Mouse (Mus musculus) neural tube, embryonic 15.5 days (tissue): ENCODE measurements around the gene Tmem229b. TPM values are rescaled to one million over a fixed set of nuclear protein-coding genes. Genes with fewer than 3 reads are reported as not detected.

Experiments used
- ATAC-seq: fragments of 200-750 bp; cut with Nextera tagmentation; 2 replicates; pipeline ENCODE4 v1.8.0; 2017; ENCODE audit warnings: mild to moderate bottlenecking, moderate TSS enrichment, moderate library complexity; ENCODE audit not compliant: low FRiP score
- H3K27ac ChIP-seq: fragments of 300-500 bp; sonication (generic); replicated peaks from 2 replicates; pipeline ENCODE4 v1.5.1; 2015; ENCODE audit warnings: mild to moderate bottlenecking, inconsistent platforms
- H3K27me3 ChIP-seq: fragments of 300-500 bp; sonication (generic); replicated peaks from 2 replicates; pipeline ENCODE4 v1.6.1; 2015; ENCODE audit warnings: inconsistent platforms
- H3K36me3 ChIP-seq: fragments of 300-500 bp; sonication (generic); 2 replicates; pipeline ENCODE4 v1.6.1; 2015; ENCODE audit warnings: inconsistent platforms
- H3K4me1 ChIP-seq: fragments of 300-500 bp; sonication (generic); 2 replicates; pipeline ENCODE4 v1.6.1; 2015; ENCODE audit warnings: inconsistent platforms
- H3K4me2 ChIP-seq: fragments of 300-500 bp; sonication (generic); 2 replicates; pipeline ENCODE4 v1.6.1; 2015; ENCODE audit warnings: inconsistent platforms, mild to moderate bottlenecking, moderate library complexity
- H3K4me3 ChIP-seq: fragments of 300-500 bp; sonication (generic); replicated peaks from 2 replicates; pipeline ENCODE4 v1.5.1; 2015; ENCODE audit warnings: mild to moderate bottlenecking, inconsistent platforms
- H3K9ac ChIP-seq: fragments of 300-500 bp; sonication (generic); replicated peaks from 2 replicates; pipeline ENCODE4 v1.6.1; 2015; ENCODE audit warnings: mild to moderate bottlenecking, inconsistent platforms
- H3K9me3 ChIP-seq: fragments of 300-500 bp; sonication (generic); replicated peaks from 2 replicates; pipeline ENCODE4 v1.6.1; 2016; ENCODE audit warnings: inconsistent platforms
- WGBS: fragments of 180-500 bp; shearing (Covaris S2); methylation state at CpG from one replicate; pipeline ENCODE4 v1.1.7; 2015; ENCODE audit warnings: mixed read lengths; 5-methylcytosine and 5-hydroxymethylcytosine counted together
- polyA plus RNA-seq: library from polyadenylated mRNA; unstranded; fragments of >200 nt; fragmentation: Nextera tagmentation; extraction: Ambion mirVana; gene quantifications from 2 replicates; pipeline ENCODE4 v1.2.1, GENCODE M21; 2015

The Tmem229b gene
- polyA plus RNA-seq, 1 experiment from 2014 or later = 65.9 TPM

DNA sequence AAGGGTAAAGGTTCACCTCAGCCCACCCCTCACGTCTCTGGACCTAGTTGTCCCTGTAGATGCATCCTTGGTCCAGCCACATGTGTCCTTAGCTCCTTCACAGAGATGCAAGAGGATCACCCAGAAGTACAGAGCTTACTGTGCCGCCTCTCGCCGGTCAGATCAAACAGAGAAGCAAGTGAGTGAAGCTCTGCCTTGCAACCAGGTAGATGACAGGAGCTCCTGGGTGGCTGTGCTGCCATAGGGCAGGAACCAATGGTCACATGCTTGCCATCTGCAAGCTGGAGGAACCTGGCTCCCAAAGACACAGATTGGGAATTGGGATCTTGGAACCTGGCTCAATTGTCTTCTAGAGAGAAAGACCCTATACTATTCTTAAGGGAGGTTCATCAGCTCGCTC lies 2.0 kb downstream of the Tmem229b start:
- H3K9ac ChIP-seq = no peak overlapping the region
- no peaks in the 10 kb centered on the region for H3K36me3 ChIP-seq
- H3K27me3 ChIP-seq = no peaks in the 10 kb centered on the region
- WGBS = 87% methylated on average over 5 of the region's 5 CpGs
- peak overlapping the region; percentile 96; the same call in 1 of the 2 replicates for H3K4me3 ChIP-seq
- H3K4me2 ChIP-seq = peak overlapping the region; percentile 94
- no peak for ATAC-seq
- H3K4me1 ChIP-seq = peaks cover 29% of the 10 kb centered on the region
- no peak overlapping the region for H3K27ac ChIP-seq
- no peaks in the 10 kb centered on the region for H3K9me3 ChIP-seq

DNA sequence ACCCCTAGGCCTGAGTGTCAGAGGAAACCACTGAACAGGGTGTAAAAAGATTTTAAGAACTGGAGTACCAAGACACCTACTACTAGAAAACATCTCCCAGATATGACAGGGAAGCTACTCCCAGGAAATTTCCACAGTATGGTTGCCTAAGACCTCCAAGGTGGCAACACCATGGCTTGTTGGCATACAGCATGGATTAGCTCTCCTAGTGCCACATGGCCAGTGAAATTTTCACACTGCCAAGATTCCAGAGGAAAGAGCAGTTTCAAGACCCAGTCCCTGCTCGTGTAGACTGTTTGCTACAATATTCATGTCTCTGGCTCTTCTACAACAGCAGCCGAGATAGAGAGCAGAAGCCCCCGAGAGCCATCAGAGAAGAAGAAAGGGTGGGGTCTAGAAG lies 4.4 kb downstream of the Tmem229b start:
- no peak overlapping the region for H3K27ac ChIP-seq
- no peaks in the 10 kb centered on the region for H3K27me3 ChIP-seq
- no peaks in the 10 kb centered on the region for H3K9me3 ChIP-seq
- WGBS = 88% methylated on average over 3 of the region's 3 CpGs
- ATAC-seq = no peak
- H3K4me1 ChIP-seq = peaks cover 27% of the 10 kb centered on the region
- H3K9ac ChIP-seq = no peak overlapping the region
- 0 out of 2 replicates have a peak, but pooled peaks cover 4% of the 10 kb centered on the region for H3K36me3 ChIP-seq
- H3K4me3 ChIP-seq = no peak overlapping the region
- H3K4me2 ChIP-seq = no peak overlapping the region

GRCm38 (mm10) chr12:79002406-79002805 lies 5.0 kb downstream of the Tmem229b start:
- WGBS = 92% methylated on average over 5 of the region's 5 CpGs
- H3K4me1 ChIP-seq = peaks cover 22% of the 10 kb centered on the region
- no peak for ATAC-seq
- no peak overlapping the region for H3K4me3 ChIP-seq
- H3K36me3 ChIP-seq = 0 out of 2 replicates have a peak, but pooled peaks cover 4% of the 10 kb centered on the region
- no peak overlapping the region for H3K4me2 ChIP-seq
- H3K9ac ChIP-seq = no peak overlapping the region
- no peaks in the 10 kb centered on the region for H3K9me3 ChIP-seq
- no peak overlapping the region for H3K27ac ChIP-seq
- H3K27me3 ChIP-seq = no peaks in the 10 kb centered on the region

DNA sequence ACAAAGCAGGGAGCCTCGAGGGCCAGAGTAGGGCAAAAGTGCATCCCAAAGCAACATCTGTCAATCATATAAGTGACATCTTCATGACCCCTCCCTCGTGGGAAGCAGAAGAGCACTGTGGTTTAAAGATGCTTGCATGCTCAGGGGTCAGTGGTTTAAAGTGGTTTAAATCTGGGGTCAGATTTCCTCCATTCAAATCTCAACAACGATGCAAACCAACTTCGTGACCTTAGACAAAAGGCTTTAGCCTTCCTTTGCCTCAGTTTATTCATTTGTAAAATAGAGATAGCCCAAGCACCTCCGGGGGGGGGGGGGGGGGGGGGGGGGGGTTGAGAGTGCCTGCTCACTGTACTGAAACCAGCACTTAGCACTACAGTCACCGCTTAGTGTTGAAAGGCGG lies 10.7 kb downstream of the Tmem229b start:
- 0 out of 2 replicates have a peak, but pooled peaks cover 4% of the 10 kb centered on the region for H3K36me3 ChIP-seq
- no peak for ATAC-seq
- 12% methylated on average over 6 of the region's 7 CpGs for WGBS

DNA sequence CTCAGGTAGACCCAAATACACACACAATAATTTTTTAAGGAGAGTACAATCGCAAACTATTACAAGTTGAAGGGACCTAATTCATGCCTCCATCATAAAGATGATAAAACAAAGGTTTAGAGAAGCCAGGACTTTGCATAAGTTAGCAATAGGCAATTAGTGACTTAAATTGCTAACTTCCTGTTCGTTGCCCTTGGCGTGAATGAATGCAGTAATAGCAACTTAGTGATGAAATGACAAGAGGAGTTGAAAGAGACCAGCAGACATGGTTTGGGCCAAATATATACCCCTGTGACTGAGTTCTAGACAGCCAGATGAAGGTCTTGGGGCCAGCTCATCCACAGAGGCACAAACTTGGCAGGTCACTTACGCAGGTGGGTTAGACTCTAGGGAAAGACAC lies 11.2 kb downstream of the Tmem229b start:
- no peak for ATAC-seq
- WGBS = 76% methylated on average over 4 of the region's 4 CpGs
- Histone ChIP-seq H3K9ac (no peak overlapping the region), H3K4me1 (no peaks in the 10 kb centered on the region), H3K4me2 (no peak overlapping the region), H3K9me3 (no peaks in the 10 kb centered on the region), H3K27ac (no peak overlapping the region), H3K4me3 (no peak overlapping the region), H3K27me3 (no peaks in the 10 kb centered on the region), H3K36me3 (0 out of 2 replicates have a peak, but pooled peaks cover 4% of the 10 kb centered on the region)

More for the DNA sequence above, 10.7 kb downstream of the Tmem229b start:
- Histone ChIP-seq H3K4me2 (no peak overlapping the region), H3K4me1 (no peaks in the 10 kb centered on the region), H3K4me3 (no peak overlapping the region), H3K9me3 (no peaks in the 10 kb centered on the region), H3K27me3 (no peaks in the 10 kb centered on the region), H3K9ac (no peak overlapping the region), H3K27ac (no peak overlapping the region)

DNA sequence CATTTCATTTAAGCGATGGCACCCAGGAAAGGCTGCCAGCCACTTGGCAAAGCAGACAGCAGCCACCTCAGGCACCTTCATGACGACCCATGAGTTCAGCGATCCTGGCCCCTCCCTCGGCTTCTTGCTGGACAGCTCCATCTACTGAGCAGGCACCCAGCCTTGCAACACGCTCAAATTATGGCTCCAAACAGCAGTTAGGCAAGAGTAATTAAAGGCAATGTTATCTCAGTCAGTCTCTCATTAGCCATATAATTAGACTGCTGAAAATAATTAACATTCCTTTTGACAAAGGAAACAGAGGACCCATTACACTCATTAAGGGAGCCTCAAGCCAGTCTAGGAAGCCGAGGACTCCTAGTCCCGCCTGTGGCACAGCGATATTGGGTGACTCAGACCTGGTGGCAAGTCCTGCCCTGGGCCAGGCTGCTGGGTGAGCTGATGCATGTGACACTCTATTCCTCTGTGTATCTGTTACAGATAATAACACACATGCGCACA lies 19.8 kb downstream of the Tmem229b start:
- no peak overlapping the region for H3K4me2 ChIP-seq
- ATAC-seq = peak; percentile 80
- no peak overlapping the region for H3K4me3 ChIP-seq
- H3K9ac ChIP-seq = no peak overlapping the region
- no peaks in the 10 kb centered on the region for H3K9me3 ChIP-seq
- H3K27me3 ChIP-seq = no peaks in the 10 kb centered on the region
- WGBS = 28% methylated on average over 9 of the region's 9 CpGs
- H3K4me1 ChIP-seq = peaks cover 28% of the 10 kb centered on the region
- H3K36me3 ChIP-seq = no peaks in the 10 kb centered on the region
- peak overlapping the region; percentile 61 for H3K27ac ChIP-seq

GRCm38 (mm10) chr12:78984035-78984432 lies 23.4 kb downstream of the Tmem229b start:
- no peak overlapping the region for H3K4me2 ChIP-seq
- no peak overlapping the region for H3K9ac ChIP-seq
- no peaks in the 10 kb centered on the region for H3K27me3 ChIP-seq
- peaks cover 28% of the 10 kb centered on the region for H3K4me1 ChIP-seq
- peak; percentile 25; the same call in 1 of the 2 replicates for ATAC-seq
- H3K36me3 ChIP-seq = no peaks in the 10 kb centered on the region
- H3K27ac ChIP-seq = no peak overlapping the region
- 42% methylated on average over 3 of the region's 3 CpGs for WGBS
- no peaks in the 10 kb centered on the region for H3K9me3 ChIP-seq
- H3K4me3 ChIP-seq = no peak overlapping the region

DNA sequence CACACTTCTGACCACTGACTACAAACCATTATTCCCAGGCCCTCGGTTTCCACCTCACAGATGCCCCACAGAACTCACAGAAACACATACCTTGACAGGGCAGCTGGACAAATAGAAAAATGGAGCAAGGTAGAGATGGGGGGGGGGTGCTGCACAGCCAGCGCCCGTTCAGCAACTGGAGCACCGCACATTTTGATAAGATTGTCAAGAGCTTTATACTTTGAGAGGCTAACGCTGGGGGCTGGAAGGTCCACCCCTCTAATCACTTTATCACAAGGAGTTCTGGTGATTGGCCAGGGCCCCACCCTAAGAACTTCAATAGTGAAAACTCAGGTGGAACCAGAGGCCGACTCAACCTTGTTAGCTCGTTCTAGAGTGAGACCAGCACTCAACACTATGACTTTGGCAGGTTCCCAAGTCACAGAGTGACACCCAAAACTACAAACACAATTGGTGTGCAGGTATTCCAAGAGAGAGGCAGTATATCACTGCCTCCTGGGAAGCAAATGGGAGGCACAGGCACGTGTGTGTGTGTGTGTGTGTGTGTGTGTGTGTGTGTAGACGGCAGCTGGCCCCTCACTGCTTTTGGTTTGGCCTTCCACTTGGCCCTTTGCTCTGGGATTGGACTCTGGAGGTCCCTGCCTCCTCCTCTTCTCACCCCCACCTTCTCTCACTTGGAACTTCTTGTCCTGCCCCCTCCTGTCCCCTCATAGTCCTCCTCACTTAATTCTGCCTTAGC lies 24.0 kb downstream of the Tmem229b start:
- H3K27ac ChIP-seq = no peak overlapping the region
- WGBS = 70% methylated on average over 9 of the region's 9 CpGs
- 0 out of 2 replicates have a peak, but pooled peaks have one; percentile 5 for ATAC-seq
- no peaks in the 10 kb centered on the region for H3K27me3 ChIP-seq
- peaks cover 27% of the 10 kb centered on the region for H3K4me1 ChIP-seq
- no peak overlapping the region for H3K4me3 ChIP-seq
- H3K36me3 ChIP-seq = no peaks in the 10 kb centered on the region
- H3K9ac ChIP-seq = no peak overlapping the region
- H3K9me3 ChIP-seq = no peaks in the 10 kb centered on the region
- H3K4me2 ChIP-seq = no peak overlapping the region

- Histone ChIP-seq H3K9me3 (no peaks in the 10 kb centered on the region), H3K27ac (no peak overlapping the region), H3K27me3 (no peaks in the 10 kb centered on the region), H3K36me3 (peaks cover 5% of the 10 kb centered on the region), H3K4me1 (peaks cover 14% of the 10 kb centered on the region), H3K4me2 (no peak overlapping the region), H3K9ac (no peak overlapping the region), H3K4me3 (no peak overlapping the region)
- no peak for ATAC-seq
- 73% methylated on average over 9 of the region's 9 CpGs for WGBS
These were observed 25.2 kb downstream of the Tmem229b start for GRCm38 (mm10) chr12:78981938-78982825.

DNA sequence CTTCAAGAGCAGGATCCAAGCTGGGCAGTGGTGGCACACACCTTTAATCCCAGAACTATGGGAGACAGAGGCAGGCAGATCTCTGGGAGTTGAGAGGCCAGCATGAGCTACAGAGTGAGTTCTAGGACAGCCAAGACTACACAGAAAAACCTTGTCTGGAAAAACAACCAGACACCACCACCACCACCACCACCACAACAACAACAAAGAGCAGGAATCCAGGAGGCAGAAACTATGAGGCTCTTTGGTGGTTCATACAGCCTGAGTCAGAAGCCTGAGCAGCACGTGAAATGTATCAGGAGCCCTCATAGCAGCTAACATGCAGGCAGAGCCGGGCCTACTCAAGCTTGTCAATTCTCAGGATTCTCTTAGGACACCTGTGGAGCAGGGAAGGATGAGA lies 26.3 kb downstream of the Tmem229b start:
- H3K9me3 ChIP-seq = no peaks in the 10 kb centered on the region
- H3K36me3 ChIP-seq = peaks cover 8% of the 10 kb centered on the region
- H3K27me3 ChIP-seq = no peaks in the 10 kb centered on the region
- 77% methylated on average over 2 of the region's 2 CpGs for WGBS
- peaks cover 14% of the 10 kb centered on the region for H3K4me1 ChIP-seq
- H3K4me2 ChIP-seq = no peak overlapping the region
- H3K9ac ChIP-seq = no peak overlapping the region
- no peak overlapping the region for H3K27ac ChIP-seq
- ATAC-seq = no peak
- no peak overlapping the region for H3K4me3 ChIP-seq

DNA sequence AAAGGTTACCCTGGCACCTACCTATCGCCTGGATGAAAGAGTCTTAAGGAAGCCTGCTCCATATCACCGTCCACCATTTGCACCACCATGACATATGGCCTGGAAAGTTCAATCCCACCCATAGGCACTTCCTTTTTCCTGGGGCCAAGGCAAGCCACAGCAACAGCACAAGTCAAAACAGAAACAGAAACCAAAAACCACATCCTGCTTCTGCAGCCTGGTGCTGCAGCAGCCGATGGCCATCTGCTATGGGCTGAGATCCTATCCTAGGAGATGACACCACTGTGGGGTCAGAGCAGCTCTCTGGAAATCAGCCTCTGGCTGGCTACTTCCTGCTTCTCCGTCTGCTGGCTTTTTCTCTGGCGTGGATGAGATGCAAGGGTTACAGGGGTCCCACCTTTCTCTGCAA lies 26.7 kb downstream of the Tmem229b start:
- 81% methylated on average over 5 of the region's 5 CpGs for WGBS
- H3K4me3 ChIP-seq = no peak overlapping the region
- H3K4me1 ChIP-seq = peaks cover 14% of the 10 kb centered on the region
- H3K36me3 ChIP-seq = peaks cover 8% of the 10 kb centered on the region
- H3K4me2 ChIP-seq = no peak overlapping the region
- H3K27ac ChIP-seq = no peak overlapping the region
- no peaks in the 10 kb centered on the region for H3K9me3 ChIP-seq
- H3K27me3 ChIP-seq = no peaks in the 10 kb centered on the region
- H3K9ac ChIP-seq = no peak overlapping the region
- no peak for ATAC-seq
